8 mouse cellular contexts compared by ENCODE assay signal in genomic region chr3:146939391-146940250, GRCm38 (mm10).
A peak's percentile ranks its signal among the peaks of the same experiment; 100 is the strongest.
DNase-seq lines count a peak whose midpoint lies in the region; ATAC-seq and TF ChIP-seq lines count a peak whose summit lies in the region.

No protein-coding gene starts in this region.

- no peak overlapping the region for H3K4me3 ChIP-seq in left cerebral cortex, adult 2 months
- no peak overlapping the region for H3K4me3 ChIP-seq in forebrain, embryonic 14.5 days (ENCODE audit: low read depth, low read length)
- H3K4me3 ChIP-seq in limb, embryonic 11.5 days (ENCODE audit: low read depth, low read length), result no peak overlapping the region
- H3K4me3 ChIP-seq in stomach, embryonic 14.5 days (ENCODE audit: low read depth, low read length), result no peak overlapping the region

- no peaks in the 10 kb centered on the region for H3K27me3 ChIP-seq in forebrain, embryonic 14.5 days (replicated peaks; ENCODE audit: control insufficient read depth, insufficient read depth, low read length)
- H3K27me3 ChIP-seq in limb, embryonic 11.5 days (ENCODE audit: control insufficient read depth, insufficient read depth, low read length), result no peaks in the 10 kb centered on the region
- H3K27me3 ChIP-seq in stomach, embryonic 14.5 days (ENCODE audit: control insufficient read depth, insufficient read depth, low read length), result no peaks in the 10 kb centered on the region

- H3K9ac ChIP-seq in forebrain, embryonic 14.5 days (ENCODE audit: low read length), result no peak overlapping the region
- H3K9ac ChIP-seq in limb, embryonic 11.5 days (ENCODE audit: low read length), result no peak overlapping the region
- no peak overlapping the region; the same call in 1 of the 2 replicates for H3K9ac ChIP-seq in stomach, embryonic 14.5 days (replicated peaks; ENCODE audit: low read depth, low read length)

- 19% methylated on average over 21 of the region's 21 CpGs for WGBS in forebrain, embryonic 14.5 days
- 35% methylated on average over 21 of the region's 21 CpGs for WGBS in limb, embryonic 11.5 days
- WGBS in stomach, embryonic 14.5 days, result 25% methylated on average over 21 of the region's 21 CpGs

- peaks cover 6% of the 10 kb centered on the region; the same call in 1 of the 2 replicates for H3K36me3 ChIP-seq in forebrain, embryonic 14.5 days (ENCODE audit: control insufficient read depth, insufficient read depth, low read length)
- H3K36me3 ChIP-seq in limb, embryonic 11.5 days (ENCODE audit: control insufficient read depth, insufficient read depth, low read length), result no peaks in the 10 kb centered on the region
- H3K36me3 ChIP-seq in stomach, embryonic 14.5 days (ENCODE audit: control insufficient read depth, insufficient read depth, low read length), result no peaks in the 10 kb centered on the region

- peak overlapping the region; percentile 30; the same call in 1 of the 2 replicates for H3K4me2 ChIP-seq in forebrain, embryonic 14.5 days (ENCODE audit: low read length)
- H3K4me2 ChIP-seq in limb, embryonic 11.5 days (ENCODE audit: low read depth, severe bottlenecking), result 0 out of 2 replicates have a peak overlapping the region, but pooled peaks have one; percentile 20
- H3K4me2 ChIP-seq in stomach, embryonic 14.5 days (replicated peaks; ENCODE audit: low read depth, low read length), result peak overlapping the region; percentile 20; the same call in 1 of the 2 replicates

- peak; percentile 97 for ATAC-seq in forebrain, embryonic 14.5 days
- ATAC-seq in limb, embryonic 11.5 days (ENCODE audit: insufficient number of reproducible peaks, low FRiP score, low TSS enrichment, low read depth), result no peak
- ATAC-seq in stomach, embryonic 14.5 days (ENCODE audit: insufficient number of reproducible peaks, insufficient read depth, low FRiP score, low read depth), result peak; percentile 56; the same call in 1 of the 2 replicates
- ATAC-seq in monocyte, adult 5-6 weeks (replicated peaks; ENCODE audit: insufficient number of reproducible peaks, low FRiP score, low TSS enrichment, poor library complexity, severe bottlenecking), result no peak

- intact Hi-C loops in left cerebral cortex, adult 2 months (cut with DNase I), result loop anchor here (5.0 kb wide), 1 partner anchor 432 kb away; no protein-coding TSS in a partner anchor

- no peak for DNase-seq in left cerebral cortex, adult 2 months (ENCODE audit: extremely low spot score in 1 of 2, low spot score in 2 of 2)
- DNase-seq in left cerebral cortex, adult 8-10 months (ENCODE audit: low spot score in 2 of 2), result no peak
- DNase-seq in brain, embryonic 14.5 days (ENCODE audit: low read depth), result peak; percentile 84
- DNase-seq in forebrain, embryonic 14.5 days (ENCODE audit: low spot score), result peak; percentile 78
- DNase-seq in limb, embryonic 11.5 days (ENCODE audit: low spot score), result peak; percentile 66
- DNase-seq in layer of hippocampus, postnatal 36 days, result no peak

- no peak overlapping the region for H3K27ac ChIP-seq in left cerebral cortex, adult 2 months
- H3K27ac ChIP-seq in forebrain, embryonic 14.5 days (ENCODE audit: low read depth, low read length), result no peak overlapping the region
- H3K27ac ChIP-seq in limb, embryonic 11.5 days (replicated peaks; ENCODE audit: low read depth, low read length), result no peak overlapping the region
- H3K27ac ChIP-seq in stomach, embryonic 14.5 days (ENCODE audit: low read length), result no peak overlapping the region

- no peaks in the 10 kb centered on the region for H3K4me1 ChIP-seq in forebrain, embryonic 14.5 days (ENCODE audit: control insufficient read depth, insufficient read depth, low read length)
- no peaks in the 10 kb centered on the region for H3K4me1 ChIP-seq in limb, embryonic 11.5 days (ENCODE audit: control insufficient read depth, insufficient read depth, low read length)
- H3K4me1 ChIP-seq in stomach, embryonic 14.5 days (ENCODE audit: control insufficient read depth, insufficient read depth, low read length), result no peaks in the 10 kb centered on the region

- no peaks in the 10 kb centered on the region for H3K9me3 ChIP-seq in forebrain, embryonic 14.5 days (replicated peaks; ENCODE audit: control insufficient read depth, low read length)
- no peaks in the 10 kb centered on the region for H3K9me3 ChIP-seq in limb, embryonic 11.5 days (ENCODE audit: control insufficient read depth, low read length)
- H3K9me3 ChIP-seq in stomach, embryonic 14.5 days (ENCODE audit: control insufficient read depth, low read depth, low read length), result no peaks in the 10 kb centered on the region

- peak; percentile 45 for TF ChIP-seq CTCF in left cerebral cortex, adult 2 months (IDR thresholded peaks at IDR 0.05)
- TF ChIP-seq CTCF in brain, embryonic 14.5 days (IDR thresholded peaks at IDR 0.05; ENCODE audit: borderline replicate concordance, extremely low read depth, insufficient read depth, insufficient read length), result peak; percentile 72

- TF ChIP-seq POLR2A in brain, embryonic 14.5 days (IDR thresholded peaks at IDR 0.05; ENCODE audit: borderline replicate concordance, extremely low read depth, insufficient read depth, insufficient read length, poor library complexity, severe bottlenecking), result no peak

Comparison
In these comparisons a context has a peak if more than half of its experiments do, and no peak if none do; other contexts are left out.
1. DNase-seq: peak in brain, embryonic 14.5 days (single experiment), forebrain, embryonic 14.5 days (single experiment) and limb, embryonic 11.5 days (single experiment); none in left cerebral cortex, adult 2 months (0 of 2), left cerebral cortex, adult 8-10 months (0 of 2) and layer of hippocampus, postnatal 36 days (0 of 2).
2. ATAC-seq: peak in forebrain, embryonic 14.5 days (single experiment) and stomach, embryonic 14.5 days (single experiment); none in limb, embryonic 11.5 days (single experiment) and monocyte, adult 5-6 weeks (single experiment).
3. Peak in every context shown above with its lines, with median percentiles within 50 percentile points of each other: H3K4me2 ChIP-seq.